Mouse (Mus musculus) liver, embryonic 14.5 days (tissue): ENCODE measurements at regions not wholly inside any gene's neighbourhood (a gene's known extent, or its start where the extent isn't known, plus 50 kb on each side); places are given as distances from the start of the nearest gene placed in this dataset.

Experiments
- CTCF ChIP-seq: IDR thresholded peaks from 2 replicates; pipeline ENCODE4 v1.5.1; 2016; ENCODE audit warnings: antibody characterized with exemption, low read depth, control low read depth
- EP300 ChIP-seq: IDR thresholded peaks from 2 replicates; pipeline ENCODE4 v1.6.1; 2016; ENCODE audit warnings: antibody characterized with exemption, low read depth

DNA sequence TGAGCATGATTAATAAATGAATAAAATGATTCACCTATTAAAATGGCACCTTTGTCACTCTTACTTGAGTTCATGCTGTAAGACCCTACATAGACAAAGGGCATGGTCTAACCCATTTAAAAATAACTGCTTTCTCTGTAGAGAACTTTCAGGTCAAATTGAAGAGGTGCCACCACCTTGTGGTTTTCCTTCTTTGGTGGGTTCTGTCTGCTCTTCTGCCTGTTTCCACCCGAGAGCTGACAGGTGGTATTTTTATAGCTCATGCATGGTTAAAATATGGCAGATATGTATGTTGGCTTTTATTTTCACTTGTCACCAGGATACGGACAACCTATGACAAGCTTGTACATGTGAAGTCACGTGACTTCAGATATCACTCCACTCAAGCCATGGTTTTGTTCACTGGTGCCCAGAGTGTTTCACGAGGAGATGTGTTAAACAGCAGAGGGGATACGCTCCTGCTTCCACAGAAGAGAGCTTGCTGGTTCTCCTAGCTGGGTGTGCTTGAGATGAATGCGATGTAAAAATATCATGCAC, 794.3 kb upstream of the Car8 start:
- TF ChIP-seq CTCF (no peak), EP300 (no peak)
